Mouse (Mus musculus): ENCODE results near the gene Mfsd2a.
A peak's percentile ranks its signal among the peaks of the same experiment; 100 is the strongest.

Mfsd2a gene

GRCm38 (mm10) chr4:122978850-122979249 lies 17.9 kb upstream of the Mfsd2a start:
- DNase-seq (ENCODE audit: low spot score) = no peak

- DNase-seq (ENCODE audit: low spot score) = no peak
These were observed 15.9 kb upstream of the Mfsd2a start for GRCm38 (mm10) chr4:122976885-122977284.

GRCm38 (mm10) chr4:122974976-122975520 lies 14.1 kb upstream of the Mfsd2a start:
- no peak for DNase-seq (ENCODE audit: low spot score)

- no peak for DNase-seq (ENCODE audit: low spot score)
These were observed 11.1 kb upstream of the Mfsd2a start for GRCm38 (mm10) chr4:122972056-122972455.

GRCm38 (mm10) chr4:122971646-122972045 lies 10.7 kb upstream of the Mfsd2a start:
- no peak for DNase-seq (ENCODE audit: low spot score)

- DNase-seq (ENCODE audit: low spot score) = no peak
These were observed 10.2 kb upstream of the Mfsd2a start for GRCm38 (mm10) chr4:122971191-122971590.

- no peak for DNase-seq (ENCODE audit: low spot score)
These were observed 7.1 kb upstream of the Mfsd2a start for GRCm38 (mm10) chr4:122968106-122968505.

- peak; percentile 64 for DNase-seq (ENCODE audit: low spot score)
These were observed 1.8 kb upstream of the Mfsd2a start for GRCm38 (mm10) chr4:122962751-122963150.

GRCm38 (mm10) chr4:122961589-122961988 lies 601 bp upstream of the Mfsd2a start:
- DNase-seq (ENCODE audit: low spot score) = peak; percentile 30

- peak; percentile 64 for DNase-seq (ENCODE audit: low spot score)
These were observed 478 bp downstream of the Mfsd2a start for GRCm38 (mm10) chr4:122960321-122961099.

GRCm38 (mm10) chr4:122959816-122960215 lies 1.2 kb downstream of the Mfsd2a start:
- DNase-seq (ENCODE audit: low spot score) = peak; percentile 17

- no peak for DNase-seq (ENCODE audit: low spot score)
These were observed 2.4 kb downstream of the Mfsd2a start for GRCm38 (mm10) chr4:122958491-122959031.

- no peak for DNase-seq (ENCODE audit: low spot score)
These were observed 4.7 kb downstream of the Mfsd2a start for GRCm38 (mm10) chr4:122956301-122956700.

GRCm38 (mm10) chr4:122955412-122956136 lies 5.4 kb downstream of the Mfsd2a start:
- peak; percentile 88 for DNase-seq (ENCODE audit: low spot score)

GRCm38 (mm10) chr4:122954680-122955411 lies 6.1 kb downstream of the Mfsd2a start:
- no peak for DNase-seq (ENCODE audit: low spot score)

- DNase-seq (ENCODE audit: low spot score) = no peak
These were observed 11.9 kb downstream of the Mfsd2a start for GRCm38 (mm10) chr4:122949096-122949495.

- no peak for DNase-seq (ENCODE audit: low spot score)
These were observed 13.8 kb downstream of the Mfsd2a start for GRCm38 (mm10) chr4:122947223-122947622.

- DNase-seq (ENCODE audit: low spot score) = peak; percentile 74
These were observed 16.6 kb downstream of the Mfsd2a start for GRCm38 (mm10) chr4:122944408-122944807.

GRCm38 (mm10) chr4:122939048-122939796 lies 21.8 kb downstream of the Mfsd2a start:
- DNase-seq (ENCODE audit: low spot score) = no peak

- no peak for DNase-seq (ENCODE audit: low spot score)
These were observed 23.5 kb downstream of the Mfsd2a start for GRCm38 (mm10) chr4:122937489-122937888.

GRCm38 (mm10) chr4:122935466-122936099 lies 25.4 kb downstream of the Mfsd2a start:
- DNase-seq (ENCODE audit: low spot score) = no peak

Data from retina, embryonic 14.5 days (tissue).